Mouse (Mus musculus) stomach, adult 2 months (tissue): ENCODE data around the gene Cox20. TPM values are rescaled to one million over a fixed set of nuclear protein-coding genes. Genes with fewer than 3 reads are reported as not detected.

Experiments used
- polyA plus RNA-seq: library from polyadenylated mRNA; depleted of rRNA; stranded (reverse); fragments of >200 nt; gene quantifications from 2 replicates; pipeline ENCODE4 v1.2.3, GENCODE M21; 2012; rRNA removed

The Cox20 gene
- 1.3 and 2.6 TPM in 2 replicates for polyA plus RNA-seq

DNA sequence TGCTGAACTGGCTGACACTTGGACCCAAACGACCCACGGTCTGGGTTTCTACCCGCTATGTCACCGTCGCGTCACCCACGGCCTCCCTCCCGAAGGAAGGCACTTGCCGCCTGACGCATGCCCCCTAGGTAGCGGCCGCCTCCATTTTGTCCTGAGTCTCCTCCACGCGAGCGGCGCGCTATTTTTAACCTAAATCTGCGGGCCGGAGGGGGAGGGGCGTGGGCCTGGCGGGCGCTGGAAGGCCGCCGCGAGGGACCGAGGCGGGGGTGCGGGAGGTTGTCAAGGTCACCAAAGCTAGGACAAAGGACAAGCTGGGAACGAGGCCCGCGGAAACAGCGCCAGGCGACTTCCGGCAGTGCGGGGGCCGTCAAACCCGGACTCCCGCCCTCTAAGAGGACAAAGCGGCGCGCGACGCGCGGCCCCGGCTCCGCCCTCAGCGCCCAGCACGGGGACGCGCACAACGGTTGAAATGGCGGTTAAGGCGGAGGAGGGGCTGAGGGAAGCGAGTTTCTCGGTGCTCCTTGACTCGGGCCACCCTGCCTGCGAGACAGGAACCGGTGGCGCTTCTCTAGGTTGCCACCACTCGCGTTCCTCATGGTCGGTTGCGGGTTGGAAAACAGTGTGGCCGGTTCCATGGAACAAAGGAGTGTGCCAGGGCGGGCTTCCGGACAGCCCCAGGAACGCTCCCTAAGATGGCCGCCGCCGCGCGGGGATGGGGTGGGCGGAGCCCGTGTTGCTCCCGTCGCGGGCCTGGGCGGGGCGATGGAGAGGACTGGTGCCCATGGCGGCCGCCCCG is at the start of gene Cox20:
Cox20 (plus strand) TSS at position 742 of the 796 bp plus-strand sequence.

DNA sequence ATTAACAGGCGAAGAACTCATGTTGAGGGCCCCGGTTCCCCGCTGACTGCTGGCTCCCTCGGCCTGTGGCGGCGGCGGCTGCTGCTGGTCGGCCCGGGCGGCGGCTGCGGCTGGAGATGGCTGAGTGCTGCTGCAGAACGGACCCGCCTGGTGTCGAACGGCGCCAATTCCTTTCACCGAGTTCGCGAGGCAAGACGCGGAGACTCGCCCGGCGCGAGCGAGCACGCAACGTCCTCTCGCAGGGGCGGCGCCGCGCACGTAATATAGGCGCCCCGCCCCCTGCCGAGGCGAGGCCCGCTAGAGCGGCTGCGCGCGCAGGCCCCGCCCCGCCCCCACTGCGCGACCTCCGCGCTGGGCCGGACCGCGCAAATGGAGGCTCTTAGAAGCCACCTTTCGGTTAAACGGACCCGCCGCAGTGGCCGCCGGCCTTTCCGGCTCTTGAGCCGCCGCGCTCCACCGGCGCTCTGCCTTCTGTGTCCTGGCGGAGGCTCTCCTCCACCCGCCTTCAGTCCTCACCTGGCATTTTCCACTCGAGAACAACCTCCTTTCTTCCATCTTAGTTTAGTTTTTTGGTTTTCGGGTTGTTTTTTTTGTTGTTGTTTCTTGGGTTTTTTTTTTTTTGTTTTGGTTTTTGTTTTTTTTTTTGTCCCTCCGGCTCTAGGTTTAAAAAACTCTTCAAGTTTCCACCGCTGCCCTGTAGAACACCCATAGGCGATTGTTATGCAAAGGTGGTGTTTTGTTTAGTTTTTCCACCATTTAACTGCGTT is 18.8 kb downstream of the Cox20 start, which contains the start of gene Hnrnpu:
Hnrnpu (minus strand) TSS at position 247 of the 767 bp plus-strand sequence.

Other genes with a start within 250 kb of the Cox20 start
- 5.3 and 6.4 TPM in 2 replicates for gene Desi2, start 131.7 kb upstream of the Cox20 start, polyA plus RNA-seq
- gene Hnrnpu, start 18.7 kb downstream of the Cox20 start, polyA plus RNA-seq, result 9.7 and 10.0 TPM in 2 replicates
- gene Efcab2, start 87.0 kb downstream of the Cox20 start, polyA plus RNA-seq, result 0.04 and 0.05 TPM in 2 replicates
- gene Kif26b, start 210.0 kb downstream of the Cox20 start, polyA plus RNA-seq, result 0.30 and 0.62 TPM in 2 replicates